Mouse (Mus musculus) neural tube, embryonic 13.5 days (tissue): ENCODE data around the gene Pglyrp1. TPM values are rescaled to one million over a fixed set of nuclear protein-coding genes. Genes with fewer than 3 reads are reported as not detected.
"Not testable (repeated sequence)": the region's sequence is repeated elsewhere in the genome, so short reads cannot be mapped to it uniquely, and the experiment has no call there.

Source experiments
- ATAC-seq: fragments of 200-750 bp; cut with Nextera tagmentation; 2 replicates; pipeline ENCODE4 v1.8.0; 2017; ENCODE audit warnings: low read depth, mild to moderate bottlenecking, moderate TSS enrichment, moderate library complexity
- H3K27ac ChIP-seq: fragments of 300-500 bp; sonication (generic); replicated peaks from 2 replicates; pipeline ENCODE4 v1.5.1; 2015; ENCODE audit warnings: moderate library complexity, mild to moderate bottlenecking, inconsistent platforms
- H3K27me3 ChIP-seq: fragments of 300-500 bp; sonication (generic); 2 replicates; pipeline ENCODE4 v1.6.1; 2015; ENCODE audit warnings: mild to moderate bottlenecking, inconsistent platforms
- H3K36me3 ChIP-seq: fragments of 300-500 bp; sonication (generic); 2 replicates; pipeline ENCODE4 v1.6.1; 2015; ENCODE audit warnings: mild to moderate bottlenecking, inconsistent platforms
- H3K4me1 ChIP-seq: fragments of 300-500 bp; sonication (generic); replicated peaks from 2 replicates; pipeline ENCODE4 v1.6.1; 2015; ENCODE audit warnings: inconsistent platforms
- H3K4me2 ChIP-seq: fragments of 300-500 bp; sonication (generic); 2 replicates; pipeline ENCODE4 v1.6.1; 2015; ENCODE audit warnings: inconsistent platforms, mild to moderate bottlenecking, moderate library complexity
- H3K4me3 ChIP-seq: fragments of 300-500 bp; sonication (generic); 2 replicates; pipeline ENCODE4 v1.5.1; 2015; ENCODE audit warnings: mild to moderate bottlenecking, inconsistent platforms
- H3K9ac ChIP-seq: fragments of 300-500 bp; sonication (generic); 2 replicates; pipeline ENCODE4 v1.6.1; 2015; ENCODE audit warnings: moderate library complexity, mild to moderate bottlenecking, inconsistent platforms
- H3K9me3 ChIP-seq: fragments of 300-500 bp; sonication (generic); 2 replicates; pipeline ENCODE4 v1.6.1; 2016; ENCODE audit warnings: inconsistent platforms
- WGBS: fragments of 180-500 bp; shearing (Covaris S2); methylation state at CpG from one replicate; pipeline ENCODE4 v1.1.7; 2015; 5-methylcytosine and 5-hydroxymethylcytosine counted together
- polyA plus RNA-seq: library from polyadenylated mRNA; unstranded; fragments of >200 nt; fragmentation: Nextera tagmentation; extraction: Ambion mirVana; gene quantifications from 2 replicates; pipeline ENCODE4 v1.2.1, GENCODE M21; 2015

Pglyrp1 gene
- 12.6 and 12.8 TPM in 2 replicates for polyA plus RNA-seq

DNA sequence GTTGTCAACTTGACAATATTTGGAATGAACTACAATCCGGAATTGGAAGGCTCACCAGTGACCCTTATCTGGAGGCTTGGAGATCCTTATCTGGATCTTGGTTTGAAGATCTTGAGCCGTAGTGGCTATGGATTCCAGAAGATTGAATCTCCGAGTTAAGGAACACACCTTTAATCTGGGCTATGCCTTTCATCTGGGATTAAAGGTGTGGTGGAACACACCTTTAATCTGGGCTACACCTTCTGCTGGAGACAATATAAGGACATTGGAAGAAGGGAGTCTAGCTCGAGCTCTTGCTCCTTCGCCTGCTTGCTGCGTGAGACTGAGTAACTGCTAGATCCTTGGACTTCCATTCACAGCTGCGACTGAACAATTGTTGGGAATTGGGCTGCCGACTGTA lies at the start of gene Pglyrp1:
Pglyrp1 (plus strand) TSS at position 301 of the 400 bp plus-strand sequence.
- not testable (repeated sequence) for H3K4me2 ChIP-seq, H3K9me3 ChIP-seq, H3K27ac ChIP-seq, ATAC-seq, H3K4me1 ChIP-seq, H3K27me3 ChIP-seq, H3K36me3 ChIP-seq, H3K9ac ChIP-seq, H3K4me3 ChIP-seq
- WGBS = 73% methylated on average over 1 of the region's 8 CpGs

DNA sequence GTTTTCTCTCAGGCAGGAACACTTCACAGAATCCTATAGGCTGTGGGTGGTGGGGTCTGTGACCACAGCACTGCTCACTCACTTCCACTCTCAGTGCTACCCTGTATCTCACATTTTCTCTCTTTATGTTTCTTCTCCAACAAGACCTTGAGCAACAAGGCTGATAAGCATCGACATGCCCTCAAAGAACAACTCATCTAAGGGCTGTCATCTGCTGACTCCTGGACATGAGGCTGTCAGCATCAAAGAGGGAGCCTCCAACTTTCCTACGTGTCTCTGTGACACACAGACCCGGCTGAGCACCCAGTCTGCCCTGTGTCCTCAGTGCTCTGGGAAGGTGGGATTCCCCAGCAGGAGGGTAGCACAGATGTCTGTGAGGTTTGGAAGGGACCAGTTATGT lies 49.6 kb upstream of the Pglyrp1 start, which contains the start of gene Psg17:
Psg17 (minus strand) TSS at position 101 of the 400 bp plus-strand sequence.
- Histone ChIP-seq H3K36me3 (no peaks in the 10 kb centered on the region), H3K27me3 (no peaks in the 10 kb centered on the region), H3K9ac (no peak within 1 kb of the TSS), H3K4me2 (no peak within 1 kb of the TSS), H3K4me1 (no peaks in the 10 kb centered on the region), H3K27ac (no peak within 1 kb of the TSS), H3K4me3 (no peak within 1 kb of the TSS), H3K9me3 (no peaks in the 10 kb centered on the region)
- no peak for ATAC-seq
- WGBS = 81% methylated on average over 3 of the region's 3 CpGs

DNA sequence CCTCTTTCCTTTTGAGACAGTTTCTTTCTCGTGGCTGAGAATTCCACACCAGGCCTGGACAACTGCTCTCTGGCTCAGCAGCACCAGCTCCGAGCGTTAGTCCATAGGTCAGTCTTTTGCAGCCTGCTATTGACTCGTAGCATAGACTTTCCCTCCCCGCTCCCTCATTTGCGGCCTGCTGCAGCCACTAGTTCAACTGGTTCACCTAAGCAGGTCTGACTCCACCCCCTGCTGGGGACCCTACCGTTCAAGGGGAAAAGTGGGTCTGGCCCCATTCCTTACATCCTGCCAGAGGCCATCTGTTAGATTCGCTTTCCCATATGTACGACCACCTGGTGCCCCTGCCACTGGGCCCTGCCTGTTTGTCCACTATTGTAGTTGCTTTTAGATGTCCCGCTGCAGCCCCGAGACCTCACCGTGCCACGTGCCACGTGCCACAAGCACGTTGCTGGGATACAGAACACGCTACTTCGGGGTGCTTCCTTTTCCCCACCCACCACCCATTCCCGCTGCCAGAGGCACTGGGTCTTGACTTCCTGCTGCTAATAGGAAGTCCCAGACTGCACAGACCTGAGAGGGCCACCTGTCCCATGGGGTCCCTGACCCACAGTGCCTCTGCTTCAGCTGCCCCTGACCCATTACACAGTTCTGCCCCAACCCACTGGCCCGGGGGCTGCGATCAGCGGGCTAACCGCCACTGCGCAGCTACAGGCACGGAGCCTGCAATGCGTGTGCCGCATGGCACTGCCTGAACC lies 43.2 kb upstream of the Pglyrp1 start:
- Histone ChIP-seq H3K36me3 (no peaks in the 10 kb centered on the region), H3K9me3 (no peaks in the 10 kb centered on the region), H3K27me3 (no peaks in the 10 kb centered on the region), H3K4me1 (no peaks in the 10 kb centered on the region; the same call in 1 of the 2 replicates), H3K4me3 (no peak overlapping the region), H3K9ac (no peak overlapping the region), H3K4me2 (no peak overlapping the region), H3K27ac (no peak overlapping the region)
- WGBS = 63% methylated on average over 26 of the region's 26 CpGs
- ATAC-seq = no peak

DNA sequence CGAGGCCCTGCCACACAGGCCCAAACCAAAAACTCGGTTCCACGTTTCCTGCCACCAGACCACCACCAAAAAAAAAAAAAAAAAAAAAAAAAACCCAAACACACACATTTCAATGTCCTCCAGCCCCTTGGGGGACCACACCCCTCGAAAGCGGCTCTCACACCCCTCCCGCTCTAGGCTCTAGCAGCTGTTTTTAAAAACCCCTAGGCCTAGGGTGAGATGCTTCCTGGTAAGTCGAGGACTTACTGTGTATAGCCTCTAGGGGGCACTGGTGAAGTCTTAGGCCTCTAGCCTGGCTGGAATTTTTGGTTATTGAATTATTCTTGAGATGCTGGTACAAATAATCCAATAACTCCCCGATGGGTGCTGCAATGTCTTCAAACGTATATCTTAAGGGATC lies 42.5 kb upstream of the Pglyrp1 start:
- no peak for ATAC-seq

DNA sequence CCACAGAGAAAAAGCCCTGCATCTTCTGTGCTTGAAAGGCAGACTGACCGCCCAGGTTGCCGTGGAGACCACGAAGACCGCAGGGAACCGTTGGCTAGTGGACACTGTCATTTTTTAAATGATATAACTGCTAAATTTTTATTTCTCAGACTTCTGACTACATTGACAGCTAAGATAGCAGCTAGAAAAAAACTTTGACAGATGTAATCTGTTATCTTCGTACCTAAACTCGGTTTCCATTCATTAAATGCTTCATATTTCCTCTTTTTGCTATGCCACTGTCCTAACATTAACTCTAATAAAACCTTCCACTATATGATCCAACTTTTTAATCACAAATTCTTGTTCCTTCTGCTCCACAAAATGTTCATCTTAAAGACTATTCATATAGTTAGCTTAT lies 41.6 kb upstream of the Pglyrp1 start:
- no peak overlapping the region for H3K9ac ChIP-seq
- H3K9me3 ChIP-seq = 0 out of 2 replicates have a peak, but pooled peaks cover 3% of the 10 kb centered on the region
- no peaks in the 10 kb centered on the region for H3K27me3 ChIP-seq
- no peaks in the 10 kb centered on the region; the same call in 1 of the 2 replicates for H3K4me1 ChIP-seq
- WGBS = 83% methylated on average over 7 of the region's 7 CpGs
- no peak overlapping the region for H3K27ac ChIP-seq
- no peak for ATAC-seq
- H3K4me2 ChIP-seq = no peak overlapping the region
- no peak overlapping the region for H3K4me3 ChIP-seq
- no peaks in the 10 kb centered on the region for H3K36me3 ChIP-seq

More for the DNA sequence above, 42.5 kb upstream of the Pglyrp1 start:
- no peak overlapping the region for H3K9ac ChIP-seq
- no peak overlapping the region for H3K4me3 ChIP-seq
- no peak overlapping the region for H3K27ac ChIP-seq
- WGBS = 63% methylated on average over 9 of the region's 9 CpGs
- no peaks in the 10 kb centered on the region for H3K36me3 ChIP-seq
- no peak overlapping the region for H3K4me2 ChIP-seq
- H3K27me3 ChIP-seq = no peaks in the 10 kb centered on the region
- no peaks in the 10 kb centered on the region; the same call in 1 of the 2 replicates for H3K4me1 ChIP-seq
- 0 out of 2 replicates have a peak, but pooled peaks cover 3% of the 10 kb centered on the region for H3K9me3 ChIP-seq

- Histone ChIP-seq H3K27ac (no peak overlapping the region), H3K4me3 (no peak overlapping the region)
Measured at GRCm38 (mm10) chr7:18832298-18832697, 38.8 kb upstream of the Pglyrp1 start.

DNA sequence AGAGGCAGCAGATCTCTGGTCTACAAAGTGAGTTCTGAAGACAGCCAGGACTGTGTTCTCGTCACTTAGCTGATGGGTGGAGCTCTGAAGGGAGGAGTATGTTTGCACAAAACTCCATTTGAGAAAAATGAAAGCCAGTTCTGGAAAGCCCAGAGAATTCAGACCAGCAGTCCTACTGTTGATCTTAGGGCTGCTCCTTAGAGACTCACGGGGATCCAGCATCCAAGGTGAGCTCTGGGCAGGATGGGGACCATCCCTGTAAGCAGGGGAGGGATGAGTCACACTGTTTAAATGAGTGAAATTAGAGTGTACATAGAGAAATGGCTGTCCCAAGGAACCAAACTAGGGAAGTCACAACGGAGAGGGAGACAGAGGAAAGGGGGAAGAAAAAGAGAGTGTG lies 31.3 kb upstream of the Pglyrp1 start, which contains the start of gene Mill2:
Mill2 (plus strand) TSS at position 102 of the 400 bp plus-strand sequence.
- ATAC-seq = peak; percentile 47; the same call in 1 of the 2 replicates
- Histone ChIP-seq H3K4me1 (peaks cover 6% of the 10 kb centered on the region), H3K9ac (peak within 1 kb of the TSS; percentile 57), H3K27ac (peak within 1 kb of the TSS; percentile 54), H3K36me3 (no peaks in the 10 kb centered on the region), H3K4me3 (peak within 1 kb of the TSS; percentile 36), H3K9me3 (no peaks in the 10 kb centered on the region), H3K4me2 (peak within 1 kb of the TSS; percentile 62), H3K27me3 (no peaks in the 10 kb centered on the region)
- WGBS = 32% methylated on average over 3 of the region's 3 CpGs

More at GRCm38 (mm10) chr7:18832298-18832697, 38.8 kb upstream of the Pglyrp1 start:
- Histone ChIP-seq H3K4me2 (no peak overlapping the region), H3K27me3 (no peaks in the 10 kb centered on the region), H3K9ac (no peak overlapping the region), H3K4me1 (no peaks in the 10 kb centered on the region; the same call in 1 of the 2 replicates), H3K9me3 (0 out of 2 replicates have a peak, but pooled peaks cover 3% of the 10 kb centered on the region), H3K36me3 (no peaks in the 10 kb centered on the region)
- no peak for ATAC-seq
- WGBS = 51% methylated on average over 13 of the region's 13 CpGs

- Histone ChIP-seq H3K27ac (peak overlapping the region; percentile 54), H3K9ac (peak overlapping the region; percentile 57), H3K36me3 (no peaks in the 10 kb centered on the region), H3K9me3 (no peaks in the 10 kb centered on the region), H3K4me3 (peak overlapping the region; percentile 36), H3K4me1 (peaks cover 6% of the 10 kb centered on the region), H3K4me2 (peak overlapping the region; percentile 62), H3K27me3 (no peaks in the 10 kb centered on the region)
- peak; percentile 75 for ATAC-seq
- WGBS = 4% methylated on average over 16 of the region's 17 CpGs
Measured at GRCm38 (mm10) chr7:18840386-18841173, 30.6 kb upstream of the Pglyrp1 start.

GRCm38 (mm10) chr7:18841174-18841567 lies 30.0 kb upstream of the Pglyrp1 start:
- H3K4me1 ChIP-seq = peaks cover 6% of the 10 kb centered on the region
- 73% methylated on average over 1 of the region's 1 CpGs for WGBS
- ATAC-seq = peak; percentile 50; the same call in 1 of the 2 replicates
- no peaks in the 10 kb centered on the region for H3K27me3 ChIP-seq
- H3K4me2 ChIP-seq = peak overlapping the region; percentile 62
- 0 out of 2 replicates have a peak overlapping the region, but pooled peaks have one; percentile 38 for H3K27ac ChIP-seq
- H3K36me3 ChIP-seq = no peaks in the 10 kb centered on the region
- H3K4me3 ChIP-seq = peak overlapping the region; percentile 36
- H3K9ac ChIP-seq = peak overlapping the region; percentile 50
- no peaks in the 10 kb centered on the region for H3K9me3 ChIP-seq

GRCm38 (mm10) chr7:18844811-18845210 lies 26.3 kb upstream of the Pglyrp1 start:
- Histone ChIP-seq H3K9me3 (no peaks in the 10 kb centered on the region), H3K36me3 (no peaks in the 10 kb centered on the region), H3K4me2 (no peak overlapping the region), H3K9ac (no peak overlapping the region), H3K4me3 (no peak overlapping the region), H3K4me1 (peaks cover 6% of the 10 kb centered on the region), H3K27ac (no peak overlapping the region), H3K27me3 (no peaks in the 10 kb centered on the region)
- no peak for ATAC-seq
- WGBS = 34% methylated on average over 5 of the region's 5 CpGs

DNA sequence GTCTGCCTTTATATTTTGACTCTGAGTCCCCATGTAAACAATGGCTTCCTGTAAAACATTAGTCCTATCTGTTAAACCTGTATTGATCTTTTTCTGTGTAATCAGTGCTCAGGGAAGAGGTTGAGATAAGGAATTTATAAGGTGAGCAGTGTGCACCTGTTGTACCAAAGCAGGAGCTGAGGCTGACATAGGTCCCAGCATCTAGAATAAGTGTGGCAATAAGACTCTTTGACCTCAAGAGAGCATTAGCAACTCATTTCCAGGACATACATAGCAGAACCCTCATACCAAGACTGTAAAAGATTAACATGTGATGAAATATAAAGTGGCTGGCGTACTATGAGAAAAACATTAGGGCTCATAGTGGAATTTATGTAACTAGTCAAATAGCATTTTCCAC lies 22.7 kb upstream of the Pglyrp1 start:
- 89% methylated on average over 1 of the region's 1 CpGs for WGBS
- Histone ChIP-seq H3K4me1 (no peaks in the 10 kb centered on the region), H3K27me3 (no peaks in the 10 kb centered on the region), H3K9ac (no peak overlapping the region), H3K36me3 (no peaks in the 10 kb centered on the region), H3K4me2 (no peak overlapping the region), H3K9me3 (no peaks in the 10 kb centered on the region), H3K27ac (no peak overlapping the region), H3K4me3 (no peak overlapping the region)
- ATAC-seq = no peak
